Mouse (Mus musculus) lung, postnatal 0 days (tissue): ENCODE measurements around the gene Itpr1.

ENCODE experiments used
- CTCF ChIP-seq: IDR thresholded peaks from 2 replicates; pipeline ENCODE4 v1.5.1; 2016; ENCODE audit warnings: antibody characterized with exemption, mild to moderate bottlenecking
- EP300 ChIP-seq: IDR thresholded peaks from 2 replicates; pipeline ENCODE4 v1.6.1; 2016; ENCODE audit warnings: antibody characterized with exemption, mild to moderate bottlenecking, control low read depth

DNA sequence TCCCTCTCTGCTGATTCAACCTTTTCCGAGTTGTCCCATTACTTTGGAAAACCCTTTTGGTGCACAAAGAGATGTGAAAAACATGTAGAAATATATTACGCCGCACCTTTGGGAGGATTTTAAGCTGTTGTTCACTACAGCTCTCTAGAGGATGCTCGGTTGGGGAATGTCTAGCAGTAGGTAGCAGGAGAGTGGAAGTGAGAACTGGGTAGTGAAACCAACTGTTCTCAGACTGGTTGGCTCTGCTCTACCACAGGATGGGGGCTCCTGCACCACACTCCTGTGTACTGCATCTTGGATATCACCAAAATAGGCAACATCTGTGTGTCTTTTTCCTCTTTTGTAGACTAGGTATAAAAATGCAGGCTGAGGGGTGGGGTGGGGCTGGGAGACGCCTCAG is 10.0 kb downstream of the Itpr1 start:
- TF ChIP-seq CTCF (no peak), EP300 (no peak)
